Comparison of ENCODE assay signal across 12 mouse cellular contexts in genomic region chr7:143042897-143043300, GRCm38 (mm10). TPM values are rescaled to one million over a fixed set of nuclear protein-coding genes. Genes with fewer than 3 reads are reported as not detected.
DNase-seq lines count a peak whose midpoint lies in the region; ATAC-seq and TF ChIP-seq lines count a peak whose summit lies in the region.
"Had no signal": no experiment of that assay in that cellular context is flagged by ENCODE, and none has a peak within 500 bp of the region (broad histone marks: within the 10 kb centered on the region; RNA-seq: fewer than 3 reads in every experiment).

No protein-coding gene starts in this region.

- H3K4me3 ChIP-seq in kidney, postnatal 0 days (replicated peaks; ENCODE audit: low read depth, low read length) = no peak overlapping the region
- no peak overlapping the region for H3K4me3 ChIP-seq in bone marrow macrophage, adult 2 months (ENCODE audit: insufficient read depth, low read length)
- no peak overlapping the region for H3K4me3 ChIP-seq in liver, embryonic 16.5 days (ENCODE audit: low read depth, low read length)
- H3K4me3 ChIP-seq in midbrain, embryonic 11.5 days (ENCODE audit: low read depth, low read length) = no peak overlapping the region
- H3K4me3 ChIP-seq: forebrain, embryonic 12.5 days; limb, embryonic 13.5 days had no signal

- no peak overlapping the region for H3K4me2 ChIP-seq in kidney, postnatal 0 days (ENCODE audit: low read length)
- no peak overlapping the region for H3K4me2 ChIP-seq in liver, embryonic 16.5 days (ENCODE audit: low read depth, low read length)
- H3K4me2 ChIP-seq in midbrain, embryonic 11.5 days = no peak overlapping the region
- H3K4me2 ChIP-seq: forebrain, embryonic 12.5 days; limb, embryonic 13.5 days had no signal

- ATAC-seq in kidney, postnatal 0 days (replicated peaks; ENCODE audit: low FRiP score, low read depth) = no peak
- 0 out of 2 replicates have a peak, but pooled peaks have one; percentile 5 for ATAC-seq in liver, embryonic 16.5 days (ENCODE audit: low read depth)
- ATAC-seq in midbrain, embryonic 11.5 days (ENCODE audit: low FRiP score) = no peak

- peak; percentile 41 for DNase-seq in adrenal gland, adult 2 months
- no peak for DNase-seq in adrenal gland, adult 8-10 months
- no peak for DNase-seq in kidney, postnatal 0 days (ENCODE audit: low spot score)
- DNase-seq in kidney, adult 8-10 months = no peak
- no peak for DNase-seq in urinary bladder, postnatal 25 days (ENCODE audit: low spot score)
- DNase-seq in midbrain, embryonic 11.5 days (ENCODE audit: low spot score, missing footprints) = no peak
- DNase-seq: cerebellum, postnatal 36 days; retina, postnatal 1 day had no signal

- no peak for TF ChIP-seq POLR2A in bone marrow macrophage, adult 2 months (IDR thresholded peaks at IDR 0.05; ENCODE audit: borderline replicate concordance, low read depth, low read length)

- H3K4me1 ChIP-seq in kidney, postnatal 0 days (replicated peaks; ENCODE audit: insufficient read depth, low read length) = peaks cover 19% of the 10 kb centered on the region
- peaks cover 75% of the 10 kb centered on the region for H3K4me1 ChIP-seq in bone marrow macrophage, adult 2 months (ENCODE audit: control insufficient read depth, insufficient read depth, low read length)
- peaks cover 10% of the 10 kb centered on the region for H3K4me1 ChIP-seq in liver, embryonic 16.5 days (ENCODE audit: control insufficient read depth, low read depth, low read length)
- H3K4me1 ChIP-seq in midbrain, embryonic 11.5 days (ENCODE audit: control insufficient read depth, insufficient read depth, low read length) = no peaks in the 10 kb centered on the region
- H3K4me1 ChIP-seq: forebrain, embryonic 12.5 days; limb, embryonic 13.5 days had no signal

- 68% methylated on average over 3 of the region's 3 CpGs for WGBS in kidney, postnatal 0 days
- WGBS in liver, embryonic 16.5 days (ENCODE audit: insufficient replicate concordance) = 22% methylated on average over 3 of the region's 3 CpGs
- WGBS in midbrain, embryonic 11.5 days = 87% methylated on average over 3 of the region's 3 CpGs

- H3K36me3 ChIP-seq in kidney, postnatal 0 days (ENCODE audit: insufficient read depth, low read length) = no peaks in the 10 kb centered on the region
- no peaks in the 10 kb centered on the region for H3K36me3 ChIP-seq in liver, embryonic 16.5 days (ENCODE audit: control insufficient read depth, insufficient read depth)
- H3K36me3 ChIP-seq in midbrain, embryonic 11.5 days (ENCODE audit: control insufficient read depth, insufficient read depth, low read length) = no peaks in the 10 kb centered on the region
- H3K36me3 ChIP-seq: forebrain, embryonic 12.5 days had no signal

- TF ChIP-seq CTCF in kidney, postnatal 0 days (IDR thresholded peaks at IDR 0.05; ENCODE audit: low read depth) = no peak
- TF ChIP-seq CTCF in bone marrow macrophage, adult 2 months (IDR thresholded peaks at IDR 0.05; ENCODE audit: low read depth, low read length) = no peak

- H3K27ac ChIP-seq in kidney, postnatal 0 days = peak overlapping the region; percentile 65
- peak overlapping the region; percentile 2; the same call in 1 of the 2 replicates for H3K27ac ChIP-seq in bone marrow macrophage, adult 2 months (ENCODE audit: insufficient read depth, low read depth, low read length)
- H3K27ac ChIP-seq in liver, embryonic 16.5 days (ENCODE audit: low read length) = no peak overlapping the region
- no peak overlapping the region for H3K27ac ChIP-seq in midbrain, embryonic 11.5 days (ENCODE audit: low read depth, low read length)
- H3K27ac ChIP-seq: forebrain, embryonic 12.5 days; limb, embryonic 13.5 days had no signal

- H3K9ac ChIP-seq in kidney, postnatal 0 days (ENCODE audit: low read depth, low read length) = no peak overlapping the region
- H3K9ac ChIP-seq in liver, embryonic 16.5 days (ENCODE audit: low read depth, low read length) = no peak overlapping the region
- no peak overlapping the region for H3K9ac ChIP-seq in midbrain, embryonic 11.5 days (ENCODE audit: low read length)
- H3K9ac ChIP-seq: forebrain, embryonic 12.5 days; limb, embryonic 13.5 days had no signal

- H3K27me3 ChIP-seq in kidney, postnatal 0 days (ENCODE audit: insufficient read depth, low read length) = no peaks in the 10 kb centered on the region
- H3K27me3 ChIP-seq in liver, embryonic 16.5 days (ENCODE audit: control insufficient read depth, insufficient read depth, low read depth, low read length) = no peaks in the 10 kb centered on the region
- no peaks in the 10 kb centered on the region for H3K27me3 ChIP-seq in midbrain, embryonic 11.5 days (ENCODE audit: control insufficient read depth, insufficient read depth, low read length)
- H3K27me3 ChIP-seq: forebrain, embryonic 12.5 days; limb, embryonic 13.5 days had no signal

- no peaks in the 10 kb centered on the region for H3K9me3 ChIP-seq in kidney, postnatal 0 days (replicated peaks; ENCODE audit: low read length)
- no peaks in the 10 kb centered on the region for H3K9me3 ChIP-seq in liver, embryonic 16.5 days (replicated peaks; ENCODE audit: control insufficient read depth, low read length)
- H3K9me3 ChIP-seq in midbrain, embryonic 11.5 days (ENCODE audit: control insufficient read depth, low read length) = no peaks in the 10 kb centered on the region
- H3K9me3 ChIP-seq: forebrain, embryonic 12.5 days had no signal

RNA-seq across cellular contexts. Expression of gene Cd81, which starts 9.6 kb away (rescaled TPM):
- 100 to 1,000 TPM; 693 to 716 TPM for total RNA-seq in adrenal gland, adult 2 months (2021)
- 3,024 and 3,201 TPM in 2 replicates for polyA plus RNA-seq in adrenal gland, adult 2 months (2012; rRNA removed)
- 100 to 1,000 TPM; 689 to 780 (median 728) TPM for total RNA-seq in adrenal gland, adult 8-10 months (2022)
- 621 and 647 TPM in 2 replicates for polyA plus RNA-seq in kidney, postnatal 0 days (2015; fragmentation: Nextera tagmentation; extraction: Ambion mirVana)
- polyA plus RNA-seq in bone marrow macrophage, adult 2 months (2012; ENCODE audit: insufficient read depth, insufficient read length, missing spikeins) = 314 and 321 TPM in 2 replicates
- 139 and 152 TPM in 2 replicates for polyA plus RNA-seq in liver, embryonic 16.5 days (2015; fragmentation: Nextera tagmentation; extraction: Ambion mirVana)
- 256 and 276 TPM in 2 replicates for polyA plus RNA-seq in midbrain, embryonic 11.5 days (2014; fragmentation: Nextera tagmentation; extraction: Ambion mirVana)

RNA-seq across cellular contexts. Expression of gene Tssc4, which starts 26.1 kb away (rescaled TPM):
- 10 to 100 TPM; 23.3 to 30.9 TPM for total RNA-seq in adrenal gland, adult 2 months (2021)
- polyA plus RNA-seq in adrenal gland, adult 2 months (2012; rRNA removed) = 120 and 142 TPM in 2 replicates
- total RNA-seq in adrenal gland, adult 8-10 months (2022) = 10 to 100 TPM; 26.5 to 36.9 (median 33.5) TPM
- 69.1 and 72.3 TPM in 2 replicates for polyA plus RNA-seq in kidney, postnatal 0 days (2015; fragmentation: Nextera tagmentation; extraction: Ambion mirVana)
- 17.5 and 23.0 TPM in 2 replicates for polyA plus RNA-seq in bone marrow macrophage, adult 2 months (2012; ENCODE audit: insufficient read depth, insufficient read length, missing spikeins)
- 33.7 and 34.1 TPM in 2 replicates for polyA plus RNA-seq in liver, embryonic 16.5 days (2015; fragmentation: Nextera tagmentation; extraction: Ambion mirVana)
- 61.1 and 63.8 TPM in 2 replicates for polyA plus RNA-seq in midbrain, embryonic 11.5 days (2014; fragmentation: Nextera tagmentation; extraction: Ambion mirVana)

RNA-seq across cellular contexts. Expression of gene Tspan32, which starts 38.1 kb away (rescaled TPM):
- total RNA-seq in adrenal gland, adult 2 months (2021) = under 1 TPM; 0.49 to 0.62 TPM
- 0.83 and 1.4 TPM in 2 replicates for polyA plus RNA-seq in adrenal gland, adult 2 months (2012; rRNA removed)
- total RNA-seq in adrenal gland, adult 8-10 months (2022) = 1 to 10 TPM; 1.1 to 2.3 (median 1.7) TPM
- polyA plus RNA-seq in kidney, postnatal 0 days (2015; fragmentation: Nextera tagmentation; extraction: Ambion mirVana) = 1.0 and 1.1 TPM in 2 replicates
- 23.9 and 25.7 TPM in 2 replicates for polyA plus RNA-seq in bone marrow macrophage, adult 2 months (2012; ENCODE audit: insufficient read depth, insufficient read length, missing spikeins)
- 69.6 and 71.3 TPM in 2 replicates for polyA plus RNA-seq in liver, embryonic 16.5 days (2015; fragmentation: Nextera tagmentation; extraction: Ambion mirVana)
- polyA plus RNA-seq in midbrain, embryonic 11.5 days (2014; fragmentation: Nextera tagmentation; extraction: Ambion mirVana) = 5.0 and 6.2 TPM in 2 replicates

RNA-seq across cellular contexts. Expression of gene Trpm5, which starts 51.5 kb away (rescaled TPM):
- under 1 TPM; 0.23 to 0.24 TPM for total RNA-seq in adrenal gland, adult 2 months (2021)
- 0.40 and 0.48 TPM in 2 replicates for polyA plus RNA-seq in adrenal gland, adult 2 months (2012; rRNA removed)
- under 1 TPM; 0.17 to 0.32 (median 0.27) TPM for total RNA-seq in adrenal gland, adult 8-10 months (2022)
- 3.4 and 3.9 TPM in 2 replicates for polyA plus RNA-seq in kidney, postnatal 0 days (2015; fragmentation: Nextera tagmentation; extraction: Ambion mirVana)
- polyA plus RNA-seq in bone marrow macrophage, adult 2 months (2012; ENCODE audit: insufficient read depth, insufficient read length, missing spikeins) = not detected in 2 replicates
- 0.78 and 0.83 TPM in 2 replicates for polyA plus RNA-seq in liver, embryonic 16.5 days (2015; fragmentation: Nextera tagmentation; extraction: Ambion mirVana)
- polyA plus RNA-seq in midbrain, embryonic 11.5 days (2014; fragmentation: Nextera tagmentation; extraction: Ambion mirVana) = 0.57 and 0.70 TPM in 2 replicates

Comparison
In these comparisons a context has a peak if more than half of its experiments do, and no peak if none do; other contexts are left out.
1. H3K27ac ChIP-seq: peak in kidney, postnatal 0 days (single experiment) and bone marrow macrophage, adult 2 months (single experiment); none in liver, embryonic 16.5 days (single experiment) and midbrain, embryonic 11.5 days (single experiment).